Mouse (Mus musculus) hindbrain, embryonic 14.5 days (tissue): ENCODE results near the gene Nsrp1. TPM values are rescaled to one million over a fixed set of nuclear protein-coding genes. Genes with fewer than 3 reads are reported as not detected.

Source experiments
- ATAC-seq: fragments of 200-750 bp; cut with Nextera tagmentation; 2 replicates; pipeline ENCODE4 v1.8.0; 2017; ENCODE audit warnings: moderate number of reproducible peaks, mild to moderate bottlenecking, moderate TSS enrichment, moderate library complexity; ENCODE audit not compliant: low FRiP score
- DNase-seq: peaks from one replicate; pipeline ENCODE4 v3.0.0-alpha.2; 2015; ENCODE audit warnings: low spot score
- H3K27ac ChIP-seq: fragments of 300-500 bp; sonication (generic); 2 replicates; pipeline ENCODE4 v1.5.1; 2014; ENCODE audit warnings: mild to moderate bottlenecking, moderate library complexity
- H3K27me3 ChIP-seq: fragments of 300-500 bp; sonication (generic); 2 replicates; pipeline ENCODE4 v1.6.1; 2014; ENCODE audit warnings: mild to moderate bottlenecking, low read length, mixed read lengths; ENCODE audit not compliant: control insufficient read depth, insufficient read depth
- H3K36me3 ChIP-seq: fragments of 300-500 bp; sonication (generic); replicated peaks from 2 replicates; pipeline ENCODE4 v1.6.1; 2014; ENCODE audit not compliant: control insufficient read depth, insufficient read depth
- H3K4me1 ChIP-seq: fragments of 300-500 bp; sonication (generic); replicated peaks from 2 replicates; pipeline ENCODE4 v1.6.1; 2014; ENCODE audit warnings: antibody characterized with exemption, low read length, mixed read lengths; ENCODE audit not compliant: control insufficient read depth, insufficient read depth
- H3K4me2 ChIP-seq: fragments of 300-500 bp; sonication (generic); replicated peaks from 2 replicates; pipeline ENCODE4 v1.6.1; 2014; ENCODE audit warnings: mild to moderate bottlenecking, moderate library complexity
- H3K4me3 ChIP-seq: fragments of 300-500 bp; sonication (generic); replicated peaks from 2 replicates; pipeline ENCODE4 v1.5.1; 2014; ENCODE audit warnings: mild to moderate bottlenecking, low read length
- H3K9ac ChIP-seq: fragments of 300-500 bp; sonication (generic); 2 replicates; pipeline ENCODE4 v1.6.1; 2014
- H3K9me3 ChIP-seq: fragments of 300-500 bp; sonication (generic); 2 replicates; pipeline ENCODE4 v1.6.1; 2016; ENCODE audit warnings: low read length; ENCODE audit not compliant: control insufficient read depth
- WGBS: fragments of 180-500 bp; shearing (Covaris S2); extraction: QIAGEN DNeasy Blood & Tissue Kit; methylation state at CpG from one replicate; pipeline ENCODE4 v1.1.7; 2014; 5-methylcytosine and 5-hydroxymethylcytosine counted together
- microRNA counts: library from miRNA; unstranded; fragments of <30 nt; microRNA quantifications from one replicate; lab custom pipeline; 2016
- microRNA-seq: library from miRNA; unstranded; fragments of <30 nt; microRNA quantifications from one replicate; pipeline ENCODE4, GENCODE M21; 2016
- polyA plus RNA-seq: library from polyadenylated mRNA; unstranded; fragments of >200 nt; fragmentation: Nextera tagmentation; extraction: Ambion mirVana; gene quantifications from 2 replicates; pipeline ENCODE4 v1.2.1, GENCODE M21; 2014

The Nsrp1 gene
- polyA plus RNA-seq, 1 experiment from 2014 or later = 45.6 TPM

- peaks cover 58% of the 10 kb centered on the region for H3K27me3 ChIP-seq
- H3K9me3 ChIP-seq = no peaks in the 10 kb centered on the region
- 9% methylated on average over 24 of the region's 24 CpGs for WGBS
- H3K9ac ChIP-seq = 0 out of 2 replicates have a peak overlapping the region, but pooled peaks have one; percentile 13
- H3K36me3 ChIP-seq = no peaks in the 10 kb centered on the region
- peaks cover 13% of the 10 kb centered on the region; the same call in 1 of the 2 replicates for H3K4me1 ChIP-seq
- H3K4me3 ChIP-seq = peak overlapping the region; percentile 42
- H3K4me2 ChIP-seq = peak overlapping the region; percentile 82
- DNase-seq (no peak), ATAC-seq (no peak)
- no peak overlapping the region for H3K27ac ChIP-seq
Measured at GRCm38 (mm10) chr11:76998705-76999226, 79.5 kb downstream of the Nsrp1 start.

- Histone ChIP-seq H3K4me1 (peaks cover 14% of the 10 kb centered on the region; the same call in 1 of the 2 replicates), H3K36me3 (no peaks in the 10 kb centered on the region), H3K4me3 (peak within 1 kb of the TSS; percentile 42), H3K9me3 (no peaks in the 10 kb centered on the region), H3K9ac (peak within 1 kb of the TSS; percentile 39; the same call in 1 of the 2 replicates), H3K27ac (no peak within 1 kb of the TSS), H3K27me3 (peaks cover 58% of the 10 kb centered on the region), H3K4me2 (peak within 1 kb of the TSS; percentile 82)
- 0% methylated on average over 47 of the region's 52 CpGs for WGBS
- ATAC-seq (no peak), DNase-seq (no peak)
Measured at GRCm38 (mm10) chr11:76997916-76998704, 80.1 kb downstream of the Nsrp1 start, which contains the start of gene Slc6a4. Slc6a4 (plus strand) TSS chr11:76998603.

- H3K27me3 ChIP-seq = peaks cover 54% of the 10 kb centered on the region
- ATAC-seq = peak; percentile 48; the same call in 1 of the 2 replicates
Measured at GRCm38 (mm10) chr11:76997305-76997704, 80.9 kb downstream of the Nsrp1 start.

GRCm38 (mm10) chr11:76995966-76996672 lies 82.1 kb downstream of the Nsrp1 start:
- Histone ChIP-seq H3K9me3 (no peaks in the 10 kb centered on the region), H3K27ac (no peak overlapping the region), H3K4me2 (no peak overlapping the region), H3K36me3 (no peaks in the 10 kb centered on the region), H3K9ac (no peak overlapping the region), H3K4me3 (no peak overlapping the region), H3K4me1 (peaks cover 16% of the 10 kb centered on the region; the same call in 1 of the 2 replicates), H3K27me3 (peaks cover 46% of the 10 kb centered on the region)
- DNase-seq = no peak
- ATAC-seq = no peak
- 45% methylated on average over 20 of the region's 20 CpGs for WGBS

More at GRCm38 (mm10) chr11:76997305-76997704, 80.9 kb downstream of the Nsrp1 start:
- H3K36me3 ChIP-seq = no peaks in the 10 kb centered on the region
- peak; percentile 76 for DNase-seq
- H3K4me2 ChIP-seq = peak overlapping the region; percentile 82
- H3K27ac ChIP-seq = no peak overlapping the region
- H3K4me1 ChIP-seq = peaks cover 16% of the 10 kb centered on the region; the same call in 1 of the 2 replicates
- H3K4me3 ChIP-seq = peak overlapping the region; percentile 42
- no peaks in the 10 kb centered on the region for H3K9me3 ChIP-seq
- H3K9ac ChIP-seq = peak overlapping the region; percentile 39; the same call in 1 of the 2 replicates
- WGBS = under 1% methylated on average over 21 of the region's 21 CpGs

MicroRNAs within 50 kb of the gene (microRNA counts, 519-probe panel; counts per million panel counts)
- microRNA mmu-miR-423-3p (lab: Ali Mortazavi, UCI) (4,447 counts per million, percentile 40 among the panel's probes with 10 or more counts), microRNA mmu-miR-423-5p (lab: Ali Mortazavi, UCI) (4,256 counts per million, percentile 36 among the panel's probes with 10 or more counts)

Small RNAs within 50 kb of the gene (microRNA-seq; reads per million reads assigned to microRNA genes)
- gene Mir423 = 1,783 reads per million, percentile 81 among the genes with 10 or more reads in this experiment

Other genes starting within 250 kb of the Nsrp1 start
- 12.7 TPM in 2 replicates for gene Cpd, start 231.4 kb downstream of the Nsrp1 start, polyA plus RNA-seq
- gene Tmigd1, start 176.3 kb downstream of the Nsrp1 start, polyA plus RNA-seq = not detected in 2 replicates
- gene Blmh, start 153.6 kb downstream of the Nsrp1 start, polyA plus RNA-seq = 113 and 120 TPM in 2 replicates
- gene Slc6a4, start 79.8 kb downstream of the Nsrp1 start, polyA plus RNA-seq = 7.5 and 9.8 TPM in 2 replicates
- 0.71 and 1.2 TPM in 2 replicates for gene Efcab5, start 110.5 kb upstream of the Nsrp1 start, polyA plus RNA-seq
- 23.2 and 24.6 TPM in 2 replicates for gene Ssh2, start 137.9 kb upstream of the Nsrp1 start, polyA plus RNA-seq